Mouse (Mus musculus) liver, postnatal 0 days (tissue): ENCODE results near the gene Dnali1.

Experiments used
- CTCF ChIP-seq: sonication (generic); IDR thresholded peaks from 2 replicates; pipeline ENCODE4 v1.5.1; 2016; ENCODE audit warnings: antibody characterized with exemption, low read depth
- EP300 ChIP-seq: IDR thresholded peaks from 2 replicates; pipeline ENCODE4 v1.6.1; 2016; ENCODE audit warnings: antibody characterized with exemption, low read depth, mild to moderate bottlenecking

GRCm38 (mm10) chr4:125015806-125016635, 49.5 kb downstream of the Dnali1 start, which contains the start of gene Gnl2:
- TF ChIP-seq CTCF (no peak), EP300 (no peak)
